Mouse (Mus musculus) midbrain, embryonic 10.5 days (tissue): ENCODE measurements at regions not wholly inside any gene's neighbourhood (a gene's known extent, or its start where the extent isn't known, plus 50 kb on each side); places are given as distances from the start of the nearest gene placed in this dataset.

Source experiments
- DNase-seq: peaks from one replicate; pipeline ENCODE4 v3.0.0-alpha.2; 2017; ENCODE audit warnings: low spot score
- H3K27ac ChIP-seq: fragments of 300-500 bp; sonication (generic); replicated peaks from 2 replicates; pipeline ENCODE4 v1.5.1; 2016; ENCODE audit warnings: mild to moderate bottlenecking
- H3K27me3 ChIP-seq: fragments of 300-500 bp; sonication (generic); 2 replicates; pipeline ENCODE4 v1.6.1; 2016; ENCODE audit warnings: low read depth, mild to moderate bottlenecking; ENCODE audit not compliant: poor library complexity, severe bottlenecking
- H3K36me3 ChIP-seq: fragments of 300-500 bp; sonication (generic); 2 replicates; pipeline ENCODE4 v1.6.1; 2016; ENCODE audit warnings: mild to moderate bottlenecking, moderate library complexity
- H3K4me1 ChIP-seq: fragments of 300-500 bp; sonication (generic); 2 replicates; pipeline ENCODE4 v1.6.1; 2016
- H3K4me3 ChIP-seq: fragments of 300-500 bp; sonication (generic); 2 replicates; pipeline ENCODE4 v1.5.1; 2016; ENCODE audit warnings: mild to moderate bottlenecking, moderate library complexity
- H3K9me3 ChIP-seq: fragments of 300-500 bp; sonication (generic); replicated peaks from 2 replicates; pipeline ENCODE4 v1.6.1; 2016; ENCODE audit warnings: mild to moderate bottlenecking
- WGBS: fragments of 180-500 bp; shearing (Covaris S2); methylation state at CpG from one replicate; pipeline ENCODE4 v1.1.7; 2016; 5-methylcytosine and 5-hydroxymethylcytosine counted together

DNA sequence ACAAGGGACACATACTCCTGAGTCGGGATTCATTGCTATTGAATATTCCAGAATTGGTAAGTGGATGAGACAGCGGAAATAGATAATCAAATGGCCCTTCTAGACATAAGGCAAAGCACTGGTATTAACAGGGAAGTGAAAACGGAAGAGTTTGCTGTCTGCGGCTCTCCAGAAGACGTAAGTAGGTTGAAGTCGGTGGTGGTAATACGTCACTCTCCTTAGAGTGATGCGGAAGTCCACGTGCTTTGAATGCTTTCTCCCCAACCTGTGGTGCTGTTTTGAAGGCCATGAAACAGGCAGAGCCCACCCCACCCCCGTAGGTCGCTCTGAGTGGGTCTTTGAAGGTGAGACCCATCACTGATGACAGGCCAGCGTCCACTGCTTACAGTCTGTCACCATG, 308.0 kb upstream of the Tbx3 start:
- Histone ChIP-seq H3K9me3 (no peaks in the 10 kb centered on the region), H3K4me3 (no peak overlapping the region), H3K36me3 (no peaks in the 10 kb centered on the region), H3K27me3 (peaks cover 44% of the 10 kb centered on the region), H3K27ac (no peak overlapping the region), H3K4me1 (no peaks in the 10 kb centered on the region)
- WGBS: 83% methylated on average over 12 of the region's 12 CpGs
- DNase-seq: no peak

DNA sequence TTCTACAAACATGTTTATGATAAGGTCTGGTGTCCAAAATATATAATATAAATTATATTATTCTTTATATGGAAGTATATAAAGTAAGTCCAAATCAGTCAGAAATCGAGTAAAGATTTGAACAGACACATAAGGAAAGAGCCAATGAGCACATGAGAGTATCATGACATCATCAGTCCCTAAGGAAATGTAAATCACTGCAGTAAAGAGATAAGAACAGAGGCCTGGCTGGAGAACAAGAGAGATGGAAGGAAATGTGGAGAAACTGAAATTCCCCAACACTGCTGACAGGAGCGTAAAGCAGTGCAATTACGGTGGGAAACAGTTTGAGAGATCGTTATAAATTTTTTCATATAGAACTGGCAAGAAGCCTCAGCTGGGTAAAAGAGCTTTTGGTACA, 306.2 kb upstream of the Tbx3 start:
- Histone ChIP-seq H3K27ac (no peak overlapping the region), H3K4me1 (no peaks in the 10 kb centered on the region), H3K4me3 (no peak overlapping the region), H3K9me3 (no peaks in the 10 kb centered on the region), H3K27me3 (peaks cover 60% of the 10 kb centered on the region), H3K36me3 (no peaks in the 10 kb centered on the region)
- DNase-seq: no peak
- 84% methylated on average over 4 of the region's 4 CpGs for WGBS

DNA sequence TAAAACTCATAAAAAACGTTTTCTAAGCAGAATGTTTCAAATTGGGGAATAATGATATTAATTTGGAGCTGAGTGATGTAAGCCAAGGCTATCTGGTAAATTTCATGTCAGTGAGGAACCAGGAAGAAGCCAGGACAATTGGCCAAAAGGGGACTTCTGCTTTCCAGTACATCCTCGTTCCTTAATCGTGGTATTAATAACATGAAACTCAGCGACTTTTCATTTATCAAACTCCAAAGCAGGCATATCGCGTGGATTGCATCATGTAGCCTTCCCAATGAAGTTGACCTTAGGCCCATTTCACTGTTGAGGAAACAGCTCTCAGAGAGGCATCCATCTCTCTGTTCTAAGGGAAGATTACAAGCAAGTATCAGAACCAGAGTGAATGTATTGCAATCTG, 305.3 kb upstream of the Tbx3 start:
- H3K4me1 ChIP-seq: peaks cover 2% of the 10 kb centered on the region; the same call in 1 of the 2 replicates
- no peak overlapping the region for H3K27ac ChIP-seq
- H3K36me3 ChIP-seq: no peaks in the 10 kb centered on the region
- no peak for DNase-seq
- H3K9me3 ChIP-seq: 0 out of 2 replicates have a peak, but pooled peaks cover 3% of the 10 kb centered on the region
- H3K27me3 ChIP-seq: peaks cover 69% of the 10 kb centered on the region
- H3K4me3 ChIP-seq: no peak overlapping the region
- 86% methylated on average over 6 of the region's 6 CpGs for WGBS

DNA sequence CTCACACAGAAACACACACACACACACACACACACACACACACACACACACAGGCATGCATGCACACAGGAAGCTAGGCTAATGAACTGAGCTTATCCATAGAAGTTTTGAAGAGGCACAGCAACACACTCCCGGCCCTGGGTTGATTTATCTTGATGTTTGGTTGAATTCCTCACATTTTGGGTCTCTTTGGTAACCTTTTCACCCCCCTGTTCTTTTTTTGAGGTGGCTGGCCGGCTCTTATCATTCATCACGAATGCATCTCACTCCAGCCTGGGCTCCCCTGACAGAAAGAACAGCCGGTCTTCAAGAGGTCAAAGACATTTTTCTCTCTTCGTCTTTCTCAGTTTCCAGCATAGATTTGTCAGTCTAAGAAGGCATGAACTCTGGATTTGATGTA, 304.2 kb upstream of the Tbx3 start:
- H3K4me1 ChIP-seq: peaks cover 12% of the 10 kb centered on the region
- no peaks in the 10 kb centered on the region for H3K36me3 ChIP-seq
- WGBS: 70% methylated on average over 5 of the region's 5 CpGs
- no peak for DNase-seq
- no peak overlapping the region for H3K4me3 ChIP-seq
- H3K27me3 ChIP-seq: peaks cover 79% of the 10 kb centered on the region
- H3K9me3 ChIP-seq: 0 out of 2 replicates have a peak, but pooled peaks cover 3% of the 10 kb centered on the region
- no peak overlapping the region for H3K27ac ChIP-seq

DNA sequence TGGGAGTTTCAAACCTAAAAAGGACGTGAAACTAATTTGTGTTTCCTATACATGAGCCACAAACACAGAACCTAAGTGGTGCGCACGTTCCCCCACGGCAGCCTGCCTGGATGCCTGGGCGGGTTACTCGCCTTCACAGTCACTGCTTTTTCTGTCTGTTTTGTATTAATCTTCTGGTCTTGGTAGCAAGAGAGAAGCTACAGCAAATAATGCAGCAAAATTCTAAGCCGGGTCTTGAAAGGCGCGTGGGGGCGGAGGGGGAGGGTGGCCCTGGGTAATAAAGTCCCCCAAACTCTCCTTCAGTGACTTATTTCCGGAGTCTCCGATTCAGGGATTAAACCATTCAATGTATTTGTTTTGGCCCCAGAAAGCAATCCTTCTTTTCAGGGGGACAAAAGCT, 300.0 kb upstream of the Tbx3 start:
- Histone ChIP-seq H3K4me1 (peaks cover 12% of the 10 kb centered on the region), H3K27ac (no peak overlapping the region), H3K9me3 (0 out of 2 replicates have a peak, but pooled peaks cover 3% of the 10 kb centered on the region), H3K27me3 (peaks cover 97% of the 10 kb centered on the region), H3K36me3 (no peaks in the 10 kb centered on the region), H3K4me3 (peak overlapping the region; percentile 30)
- DNase-seq: peak; percentile 22
- WGBS: 45% methylated on average over 12 of the region's 12 CpGs

DNA sequence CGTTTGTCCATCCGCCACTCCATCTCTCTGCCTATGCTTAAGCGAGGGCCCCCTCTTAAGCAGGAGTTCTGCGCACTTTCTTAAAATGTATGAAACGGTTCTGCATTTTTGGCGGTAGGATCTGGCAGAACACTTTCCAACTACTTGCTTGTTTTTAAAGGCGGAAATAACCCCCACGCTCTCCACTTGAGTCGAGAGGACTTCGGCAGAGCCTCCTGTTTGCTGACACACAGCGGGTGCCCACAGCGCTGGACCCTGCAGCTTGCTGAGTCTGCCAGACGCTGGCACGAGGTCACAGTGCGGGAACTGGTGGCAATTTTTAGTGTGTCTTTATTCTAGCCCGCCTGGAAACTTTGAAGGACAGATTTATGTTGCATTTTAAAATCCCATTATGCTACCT, 299.5 kb upstream of the Tbx3 start:
- peak; percentile 38 for DNase-seq
- 25% methylated on average over 16 of the region's 16 CpGs for WGBS
- 0 out of 2 replicates have a peak, but pooled peaks cover 3% of the 10 kb centered on the region for H3K9me3 ChIP-seq
- H3K27ac ChIP-seq: no peak overlapping the region
- no peaks in the 10 kb centered on the region for H3K36me3 ChIP-seq
- peak overlapping the region; percentile 30 for H3K4me3 ChIP-seq
- peaks cover 12% of the 10 kb centered on the region for H3K4me1 ChIP-seq
- peaks cover 97% of the 10 kb centered on the region for H3K27me3 ChIP-seq

DNA sequence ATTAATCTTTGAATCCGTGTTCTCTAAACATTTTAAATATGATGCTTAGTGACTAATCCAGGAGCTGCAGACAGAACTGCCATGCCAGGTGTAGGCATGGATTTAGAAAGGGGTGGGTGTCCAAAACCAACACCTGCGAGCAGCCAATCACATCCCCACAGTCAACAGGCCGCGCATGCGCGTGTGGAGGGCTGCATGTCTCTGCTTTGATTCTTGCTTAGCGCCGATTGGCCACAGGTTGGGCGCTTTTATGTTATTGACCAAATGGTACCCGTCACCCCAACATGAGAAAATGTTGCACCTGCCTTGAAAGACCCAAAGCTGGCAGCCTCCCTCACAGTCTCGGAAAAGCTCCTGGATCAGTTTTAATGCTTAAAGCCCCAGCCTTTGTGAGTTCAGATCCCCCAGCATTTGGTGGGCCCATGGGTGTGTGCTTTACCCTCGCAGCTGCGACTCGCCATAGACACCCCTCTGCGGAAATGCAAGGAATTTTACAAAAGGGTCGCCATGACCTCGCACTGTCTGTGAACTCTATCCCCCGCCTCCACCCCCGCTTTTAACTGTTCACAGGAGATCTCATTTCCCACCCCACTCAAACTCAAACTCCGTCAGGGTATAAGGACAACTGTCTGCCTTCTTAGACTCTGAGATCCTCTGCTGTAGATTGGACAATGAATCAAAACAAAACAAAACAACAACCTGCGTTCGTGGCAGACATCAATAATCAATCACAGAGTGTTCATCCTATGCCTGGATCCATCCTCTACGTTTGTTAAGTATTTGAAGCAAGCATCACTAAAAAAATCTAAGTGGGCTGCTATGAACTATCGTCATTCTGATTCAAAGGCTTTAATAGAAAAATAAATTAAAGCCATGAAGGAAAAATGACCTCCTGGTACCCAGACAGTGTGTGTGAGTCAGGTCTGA, 296.4 kb upstream of the Tbx3 start:
- DNase-seq: no peak

DNA sequence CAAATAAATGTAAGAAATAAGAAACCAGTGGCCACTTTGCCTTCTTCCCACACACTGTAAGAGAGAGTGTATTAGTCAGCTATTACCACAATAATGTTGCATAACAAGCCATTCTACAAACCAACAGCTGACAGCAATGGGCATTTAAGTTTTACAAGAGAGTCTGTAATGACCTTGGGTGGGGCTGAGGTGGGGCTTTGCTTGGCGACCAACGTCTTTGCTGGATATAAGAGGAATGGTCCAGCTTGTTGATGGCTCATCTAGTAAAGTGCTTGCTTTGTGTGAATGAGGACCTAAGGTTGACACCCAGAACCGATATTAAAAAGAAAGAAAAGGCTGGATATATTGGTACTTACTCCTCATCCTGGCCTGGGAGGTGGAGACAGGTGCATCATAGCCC, 295.6 kb upstream of the Tbx3 start:
- no peak overlapping the region for H3K27ac ChIP-seq
- 0 out of 2 replicates have a peak, but pooled peaks cover 3% of the 10 kb centered on the region for H3K9me3 ChIP-seq
- 83% methylated on average over 3 of the region's 3 CpGs for WGBS
- H3K4me1 ChIP-seq: peaks cover 24% of the 10 kb centered on the region
- H3K36me3 ChIP-seq: no peaks in the 10 kb centered on the region
- no peak overlapping the region for H3K4me3 ChIP-seq
- no peak for DNase-seq
- H3K27me3 ChIP-seq: peaks cover 98% of the 10 kb centered on the region

More for the DNA sequence above, 296.4 kb upstream of the Tbx3 start:
- 0 out of 2 replicates have a peak, but pooled peaks cover 3% of the 10 kb centered on the region for H3K9me3 ChIP-seq
- H3K4me3 ChIP-seq: no peak overlapping the region
- 88% methylated on average over 24 of the region's 24 CpGs for WGBS
- peaks cover 98% of the 10 kb centered on the region for H3K27me3 ChIP-seq
- H3K27ac ChIP-seq: no peak overlapping the region
- H3K4me1 ChIP-seq: peaks cover 22% of the 10 kb centered on the region
- no peaks in the 10 kb centered on the region for H3K36me3 ChIP-seq

DNA sequence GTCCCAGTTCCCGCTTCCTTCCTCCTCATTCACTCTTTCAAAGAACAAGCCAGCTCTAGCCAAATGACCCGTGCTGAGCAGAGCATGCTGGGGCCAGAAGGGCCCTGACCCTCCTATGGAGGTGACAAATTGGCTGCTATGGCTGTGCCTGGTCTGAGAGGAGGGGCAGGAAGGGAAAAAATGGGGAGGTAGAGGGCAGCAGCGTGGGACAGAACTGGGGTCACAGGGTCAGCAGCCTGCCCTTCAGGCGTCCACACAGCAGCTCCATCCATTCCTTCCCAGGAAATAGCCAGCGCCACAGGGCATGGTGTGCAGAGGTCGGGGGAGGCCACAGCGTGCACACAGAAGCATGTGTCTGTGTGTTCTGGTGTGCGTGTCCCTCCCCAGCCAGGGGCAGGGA, 292.2 kb upstream of the Tbx3 start:
- peaks cover 5% of the 10 kb centered on the region; the same call in 1 of the 2 replicates for H3K9me3 ChIP-seq
- no peak overlapping the region for H3K27ac ChIP-seq
- H3K36me3 ChIP-seq: no peaks in the 10 kb centered on the region
- 25% methylated on average over 8 of the region's 8 CpGs for WGBS
- H3K27me3 ChIP-seq: peaks cover 76% of the 10 kb centered on the region
- H3K4me3 ChIP-seq: no peak overlapping the region
- DNase-seq: peak; percentile 57
- peaks cover 32% of the 10 kb centered on the region for H3K4me1 ChIP-seq

DNA sequence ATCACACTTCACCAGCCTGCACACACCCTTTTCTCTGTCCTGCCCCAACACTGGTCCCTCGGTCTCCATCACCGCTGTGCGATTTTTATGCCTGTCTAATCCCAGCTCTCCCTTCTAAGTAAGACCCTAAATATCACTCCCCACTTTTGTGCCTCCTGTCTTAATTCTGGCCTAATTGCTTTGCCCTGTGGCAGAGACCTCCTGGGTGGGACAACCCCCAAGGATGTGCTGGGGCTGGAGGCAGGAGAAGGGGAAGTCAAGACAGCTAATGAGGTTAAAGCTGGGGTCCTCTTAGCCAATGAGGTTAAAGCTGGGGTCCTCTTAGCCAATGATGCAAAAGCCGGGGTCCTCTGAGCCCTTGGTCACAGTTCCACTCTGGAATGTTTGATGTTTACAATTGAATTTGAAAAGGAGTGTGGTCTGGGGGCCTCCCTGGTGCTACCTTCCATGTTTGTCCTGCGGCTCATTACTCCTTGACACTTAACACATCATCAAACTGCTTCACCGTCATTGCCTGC, 290.5 kb upstream of the Tbx3 start:
- Histone ChIP-seq H3K4me1 (peaks cover 32% of the 10 kb centered on the region), H3K9me3 (peaks cover 5% of the 10 kb centered on the region; the same call in 1 of the 2 replicates), H3K27me3 (peaks cover 73% of the 10 kb centered on the region), H3K27ac (0 out of 2 replicates have a peak overlapping the region, but pooled peaks have one; percentile 6), H3K36me3 (no peaks in the 10 kb centered on the region), H3K4me3 (no peak overlapping the region)
- WGBS: 81% methylated on average over 6 of the region's 6 CpGs
- no peak for DNase-seq

DNA sequence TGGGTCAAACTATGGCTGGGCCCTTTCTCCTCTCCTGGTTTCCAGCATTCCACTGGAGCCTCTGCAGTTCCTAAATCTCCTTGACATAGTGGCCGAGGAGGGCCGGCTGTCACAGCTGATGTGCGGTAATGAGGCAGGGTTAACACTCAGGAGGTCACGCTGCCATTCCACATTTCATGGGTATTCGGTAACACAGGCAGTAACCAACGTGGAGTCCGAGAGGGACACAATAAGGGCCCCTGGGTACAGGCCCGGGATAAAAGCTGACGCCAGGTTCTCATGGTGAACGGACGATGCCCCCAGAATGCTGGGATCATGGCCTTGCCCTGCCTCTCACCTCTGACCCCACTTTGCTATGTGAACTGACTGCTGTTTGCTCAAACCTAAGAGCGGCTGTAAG, 289.0 kb upstream of the Tbx3 start:
- H3K4me3 ChIP-seq: no peak overlapping the region
- peaks cover 5% of the 10 kb centered on the region; the same call in 1 of the 2 replicates for H3K9me3 ChIP-seq
- no peak overlapping the region; the same call in 1 of the 2 replicates for H3K27ac ChIP-seq
- H3K36me3 ChIP-seq: no peaks in the 10 kb centered on the region
- H3K27me3 ChIP-seq: peaks cover 69% of the 10 kb centered on the region
- H3K4me1 ChIP-seq: peaks cover 33% of the 10 kb centered on the region
- 60% methylated on average over 12 of the region's 12 CpGs for WGBS
- DNase-seq: peak; percentile 74

DNA sequence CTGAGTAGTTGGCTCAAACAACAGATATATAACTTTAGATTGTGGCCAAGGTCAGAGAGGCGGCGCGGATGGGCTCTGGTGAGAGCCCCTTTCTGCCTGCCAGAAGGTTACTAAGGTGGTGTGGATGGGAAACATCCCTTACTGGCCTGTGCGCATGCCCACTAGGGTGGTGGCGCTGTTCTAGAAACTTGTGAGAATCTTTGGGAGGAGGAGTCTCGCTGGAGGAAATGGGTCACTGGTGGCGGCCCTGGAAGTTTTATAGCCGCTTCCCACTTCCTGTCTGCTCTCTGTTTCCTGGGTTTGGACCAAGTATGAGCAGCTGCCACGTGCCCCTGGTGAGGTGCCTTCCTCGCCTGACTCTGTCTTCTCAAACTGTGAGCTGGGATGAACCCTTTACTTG, 285.0 kb upstream of the Tbx3 start:
- no peak overlapping the region for H3K4me3 ChIP-seq
- H3K4me1 ChIP-seq: peaks cover 24% of the 10 kb centered on the region
- no peak for DNase-seq
- 93% methylated on average over 10 of the region's 10 CpGs for WGBS
- peaks cover 39% of the 10 kb centered on the region for H3K27me3 ChIP-seq
- peaks cover 5% of the 10 kb centered on the region; the same call in 1 of the 2 replicates for H3K9me3 ChIP-seq
- no peaks in the 10 kb centered on the region for H3K36me3 ChIP-seq
- no peak overlapping the region for H3K27ac ChIP-seq

DNA sequence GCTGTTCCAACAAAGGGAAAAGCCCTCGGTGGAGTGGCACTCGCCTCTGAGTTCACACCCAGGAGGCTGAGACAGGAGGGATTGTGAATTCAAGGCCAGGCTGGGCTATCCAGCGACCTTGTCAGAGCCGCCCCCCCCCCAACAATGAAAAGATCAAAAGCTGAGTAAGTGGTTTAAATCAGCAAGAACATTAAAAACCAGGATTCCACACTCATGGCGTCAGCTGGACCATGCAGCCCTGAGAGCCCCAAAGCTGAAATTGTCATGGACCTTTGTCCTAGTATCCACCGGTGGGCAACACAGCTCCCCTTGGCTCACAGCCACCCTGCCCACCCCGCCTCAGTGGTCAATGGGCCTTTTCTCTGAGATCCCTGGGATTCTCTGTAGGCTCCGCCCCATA, 283.6 kb upstream of the Tbx3 start:
- H3K27me3 ChIP-seq: peaks cover 36% of the 10 kb centered on the region
- H3K9me3 ChIP-seq: peaks cover 4% of the 10 kb centered on the region; the same call in 1 of the 2 replicates
- H3K4me3 ChIP-seq: no peak overlapping the region
- H3K4me1 ChIP-seq: peaks cover 13% of the 10 kb centered on the region
- no peaks in the 10 kb centered on the region for H3K36me3 ChIP-seq
- 0 out of 2 replicates have a peak overlapping the region, but pooled peaks have one; percentile 17 for H3K27ac ChIP-seq
- no peak for DNase-seq
- WGBS: 79% methylated on average over 8 of the region's 8 CpGs
